Mouse (Mus musculus): ENCODE results near the gene Fxyd4.

GRCm38 (mm10) chr6:117937222-117937932 is at the start of gene Fxyd4:
- TF ChIP-seq POLR2A (IDR thresholded peaks at IDR 0.05; ENCODE audit: borderline replicate concordance, control insufficient read depth, low read depth, low read length): no peak
- TF ChIP-seq CTCF (IDR thresholded peaks at IDR 0.05; ENCODE audit: control insufficient read depth, insufficient read depth, low read length): no peak
